Mouse (Mus musculus) liver, embryonic 16.5 days (tissue): ENCODE measurements around the gene Nectin4. TPM values are rescaled to one million over a fixed set of nuclear protein-coding genes. Genes with fewer than 3 reads are reported as not detected.
A peak's percentile ranks its signal among the peaks of the same experiment; 100 is the strongest.

Experiments used
- ATAC-seq: fragments of 200-750 bp; cut with Nextera tagmentation; 2 replicates; pipeline ENCODE4 v1.8.0; 2017; ENCODE audit warnings: low read depth, mild to moderate bottlenecking, moderate number of reproducible peaks, moderate library complexity
- H3K27ac ChIP-seq: fragments of 300-500 bp; sonication (generic); 2 replicates; pipeline ENCODE4 v1.5.1; 2014; ENCODE audit warnings: mild to moderate bottlenecking, low read length
- H3K27me3 ChIP-seq: fragments of 300-500 bp; sonication (generic); 2 replicates; pipeline ENCODE4 v1.6.1; 2014; ENCODE audit warnings: low read depth, low read length, mixed read lengths; ENCODE audit not compliant: control insufficient read depth, insufficient read depth
- H3K36me3 ChIP-seq: fragments of 300-500 bp; sonication (generic); 2 replicates; pipeline ENCODE4 v1.6.1; 2014; ENCODE audit warnings: mild to moderate bottlenecking; ENCODE audit not compliant: control insufficient read depth, insufficient read depth
- H3K4me1 ChIP-seq: fragments of 300-500 bp; sonication (generic); 2 replicates; pipeline ENCODE4 v1.6.1; 2014; ENCODE audit warnings: low read depth, low read length, mixed read lengths; ENCODE audit not compliant: control insufficient read depth
- H3K4me2 ChIP-seq: fragments of 300-500 bp; sonication (generic); 2 replicates; pipeline ENCODE4 v1.6.1; 2014; ENCODE audit warnings: low read depth, low read length, mixed read lengths
- H3K4me3 ChIP-seq: fragments of 300-500 bp; sonication (generic); 2 replicates; pipeline ENCODE4 v1.5.1; 2014; ENCODE audit warnings: low read depth, mild to moderate bottlenecking, low read length
- H3K9ac ChIP-seq: fragments of 300-500 bp; sonication (generic); 2 replicates; pipeline ENCODE4 v1.6.1; 2014; ENCODE audit warnings: low read depth, low read length
- H3K9me3 ChIP-seq: fragments of 300-500 bp; sonication (generic); replicated peaks from 2 replicates; pipeline ENCODE4 v1.6.1; 2016; ENCODE audit warnings: low read length; ENCODE audit not compliant: control insufficient read depth
- WGBS: fragments of 180-500 bp; shearing (Covaris S2); extraction: QIAGEN DNeasy Blood & Tissue Kit; methylation state at CpG from one replicate; pipeline ENCODE4 v1.1.7; 2014; ENCODE audit not compliant: insufficient replicate concordance; 5-methylcytosine and 5-hydroxymethylcytosine counted together
- polyA plus RNA-seq: library from polyadenylated mRNA; unstranded; fragments of >200 nt; fragmentation: Nextera tagmentation; extraction: Ambion mirVana; gene quantifications from 2 replicates; pipeline ENCODE4 v1.2.1, GENCODE M21; 2015

Gene Nectin4
- polyA plus RNA-seq, 1 experiment from 2014 or later = 0.13 TPM

GRCm38 (mm10) chr1:171365934-171366333, 4.0 kb upstream of the Nectin4 start:
- 50% methylated on average over 7 of the region's 7 CpGs for WGBS
- peaks cover 8% of the 10 kb centered on the region for H3K4me1 ChIP-seq

GRCm38 (mm10) chr1:171372880-171373279, 3.0 kb downstream of the Nectin4 start:
- Histone ChIP-seq H3K4me3 (no peak overlapping the region), H3K4me2 (no peak overlapping the region), H3K36me3 (no peaks in the 10 kb centered on the region), H3K9ac (no peak overlapping the region), H3K4me1 (no peaks in the 10 kb centered on the region; the same call in 1 of the 2 replicates), H3K27ac (no peak overlapping the region), H3K27me3 (peaks cover 2% of the 10 kb centered on the region), H3K9me3 (no peaks in the 10 kb centered on the region)
- WGBS = 64% methylated on average over 3 of the region's 3 CpGs
- ATAC-seq = no peak

More at GRCm38 (mm10) chr1:171365934-171366333, 4.0 kb upstream of the Nectin4 start:
- Histone ChIP-seq H3K4me2 (no peak overlapping the region), H3K9ac (no peak overlapping the region), H3K36me3 (no peaks in the 10 kb centered on the region), H3K4me3 (no peak overlapping the region), H3K9me3 (no peaks in the 10 kb centered on the region), H3K27ac (no peak overlapping the region), H3K27me3 (no peaks in the 10 kb centered on the region; the same call in 1 of the 2 replicates)
- no peak for ATAC-seq

GRCm38 (mm10) chr1:171373946-171374345, 4.0 kb downstream of the Nectin4 start:
- no peaks in the 10 kb centered on the region for H3K9me3 ChIP-seq
- no peak for ATAC-seq
- H3K36me3 ChIP-seq = no peaks in the 10 kb centered on the region
- no peak overlapping the region for H3K27ac ChIP-seq
- no peak overlapping the region for H3K4me2 ChIP-seq
- H3K9ac ChIP-seq = no peak overlapping the region
- 5% methylated on average over 4 of the region's 4 CpGs for WGBS
- no peaks in the 10 kb centered on the region; the same call in 1 of the 2 replicates for H3K4me1 ChIP-seq
- H3K4me3 ChIP-seq = no peak overlapping the region
- peaks cover 2% of the 10 kb centered on the region for H3K27me3 ChIP-seq

GRCm38 (mm10) chr1:171375646-171376097, 5.8 kb downstream of the Nectin4 start:
- ATAC-seq = no peak
- no peak overlapping the region for H3K4me3 ChIP-seq
- peaks cover 12% of the 10 kb centered on the region for H3K27me3 ChIP-seq
- H3K36me3 ChIP-seq = no peaks in the 10 kb centered on the region
- no peak overlapping the region for H3K9ac ChIP-seq
- no peak overlapping the region for H3K27ac ChIP-seq
- no peaks in the 10 kb centered on the region for H3K9me3 ChIP-seq
- H3K4me1 ChIP-seq = no peaks in the 10 kb centered on the region; the same call in 1 of the 2 replicates
- no peak overlapping the region for H3K4me2 ChIP-seq
- WGBS = 37% methylated on average over 9 of the region's 9 CpGs

- 59% methylated on average over 6 of the region's 6 CpGs for WGBS
- Histone ChIP-seq H3K27me3 (peaks cover 13% of the 10 kb centered on the region), H3K9me3 (no peaks in the 10 kb centered on the region), H3K36me3 (no peaks in the 10 kb centered on the region), H3K4me2 (no peak overlapping the region), H3K4me3 (no peak overlapping the region), H3K4me1 (no peaks in the 10 kb centered on the region; the same call in 1 of the 2 replicates), H3K27ac (no peak overlapping the region), H3K9ac (no peak overlapping the region)
- ATAC-seq = no peak
Measured at GRCm38 (mm10) chr1:171378298-171378697, 8.4 kb downstream of the Nectin4 start.

GRCm38 (mm10) chr1:171379935-171380599, 10.2 kb downstream of the Nectin4 start:
- no peak overlapping the region for H3K27ac ChIP-seq
- H3K27me3 ChIP-seq = peaks cover 13% of the 10 kb centered on the region
- no peaks in the 10 kb centered on the region; the same call in 1 of the 2 replicates for H3K4me1 ChIP-seq
- peak overlapping the region; percentile 7; the same call in 1 of the 2 replicates for H3K4me3 ChIP-seq
- no peaks in the 10 kb centered on the region for H3K9me3 ChIP-seq
- peak; percentile 58 for ATAC-seq
- H3K36me3 ChIP-seq = no peaks in the 10 kb centered on the region
- H3K9ac ChIP-seq = no peak overlapping the region
- H3K4me2 ChIP-seq = peak overlapping the region; percentile 33; the same call in 1 of the 2 replicates
- 6% methylated on average over 31 of the region's 31 CpGs for WGBS

- Histone ChIP-seq H3K4me2 (no peak overlapping the region), H3K4me3 (no peak overlapping the region), H3K27ac (no peak overlapping the region), H3K4me1 (no peaks in the 10 kb centered on the region; the same call in 1 of the 2 replicates), H3K36me3 (no peaks in the 10 kb centered on the region), H3K9me3 (no peaks in the 10 kb centered on the region), H3K27me3 (peaks cover 13% of the 10 kb centered on the region), H3K9ac (no peak overlapping the region)
- WGBS = 55% methylated on average over 11 of the region's 11 CpGs
- ATAC-seq = no peak
Measured at GRCm38 (mm10) chr1:171382096-171382620, 12.3 kb downstream of the Nectin4 start.

GRCm38 (mm10) chr1:171384361-171384760, 14.5 kb downstream of the Nectin4 start:
- Histone ChIP-seq H3K27ac (no peak overlapping the region), H3K36me3 (no peaks in the 10 kb centered on the region), H3K9me3 (no peaks in the 10 kb centered on the region), H3K4me1 (no peaks in the 10 kb centered on the region; the same call in 1 of the 2 replicates), H3K4me3 (no peak overlapping the region), H3K9ac (no peak overlapping the region), H3K27me3 (peaks cover 11% of the 10 kb centered on the region), H3K4me2 (no peak overlapping the region)
- ATAC-seq = no peak
- WGBS = 58% methylated on average over 9 of the region's 9 CpGs

GRCm38 (mm10) chr1:171385171-171385570, 15.3 kb downstream of the Nectin4 start:
- H3K36me3 ChIP-seq = no peaks in the 10 kb centered on the region
- H3K4me1 ChIP-seq = no peaks in the 10 kb centered on the region; the same call in 1 of the 2 replicates
- H3K4me3 ChIP-seq = no peak overlapping the region
- no peaks in the 10 kb centered on the region for H3K9me3 ChIP-seq
- ATAC-seq = no peak
- 55% methylated on average over 9 of the region's 9 CpGs for WGBS
- H3K27ac ChIP-seq = no peak overlapping the region
- peaks cover 9% of the 10 kb centered on the region for H3K27me3 ChIP-seq
- no peak overlapping the region for H3K9ac ChIP-seq
- H3K4me2 ChIP-seq = no peak overlapping the region
